Mouse (Mus musculus): ENCODE measurements around the gene Fryl.
A peak's percentile ranks its signal among the peaks of the same experiment; 100 is the strongest.

Gene Fryl

GRCm38 (mm10) chr5:73256352-73257065 lies at the start of gene Fryl:
Fryl (minus strand) TSS chr5:73256619.
- peak; percentile 95 for DNase-seq

- DNase-seq = no peak
Observed at GRCm38 (mm10) chr5:73304507-73304906, 48.1 kb upstream of the Fryl start.

- no peak for DNase-seq
Observed at GRCm38 (mm10) chr5:73301601-73302307, 45.3 kb upstream of the Fryl start.

- no peak for DNase-seq
Observed at GRCm38 (mm10) chr5:73295916-73296315, 39.5 kb upstream of the Fryl start.

GRCm38 (mm10) chr5:73295016-73295415 lies 38.6 kb upstream of the Fryl start:
- no peak for DNase-seq

GRCm38 (mm10) chr5:73293458-73293827 lies 37.0 kb upstream of the Fryl start:
- no peak for DNase-seq

GRCm38 (mm10) chr5:73292502-73293457 lies 36.4 kb upstream of the Fryl start, which contains the start of gene Ociad1:
Ociad1 (plus strand) TSS chr5:73292784.
- peak; percentile 96 for DNase-seq

GRCm38 (mm10) chr5:73289900-73290299 lies 33.5 kb upstream of the Fryl start:
- DNase-seq = no peak

GRCm38 (mm10) chr5:73286603-73287002 lies 30.2 kb upstream of the Fryl start:
- DNase-seq = no peak

GRCm38 (mm10) chr5:73285470-73285978 lies 29.1 kb upstream of the Fryl start:
- DNase-seq = no peak

GRCm38 (mm10) chr5:73284046-73284445 lies 27.6 kb upstream of the Fryl start:
- DNase-seq = no peak

GRCm38 (mm10) chr5:73280567-73280850 lies 24.1 kb upstream of the Fryl start:
- DNase-seq = no peak

- DNase-seq = no peak
Observed at GRCm38 (mm10) chr5:73279732-73280566, 23.5 kb upstream of the Fryl start.

GRCm38 (mm10) chr5:73279190-73279589 lies 22.8 kb upstream of the Fryl start:
- DNase-seq = no peak

GRCm38 (mm10) chr5:73274941-73275340 lies 18.5 kb upstream of the Fryl start:
- no peak for DNase-seq

GRCm38 (mm10) chr5:73273171-73273570 lies 16.8 kb upstream of the Fryl start:
- DNase-seq = no peak

GRCm38 (mm10) chr5:73270612-73271011 lies 14.2 kb upstream of the Fryl start:
- no peak for DNase-seq

- no peak for DNase-seq
Observed at GRCm38 (mm10) chr5:73268636-73269213, 12.3 kb upstream of the Fryl start.

GRCm38 (mm10) chr5:73265460-73265859 lies 9.0 kb upstream of the Fryl start:
- no peak for DNase-seq

- no peak for DNase-seq
Observed at GRCm38 (mm10) chr5:73264122-73264521, 7.7 kb upstream of the Fryl start.

GRCm38 (mm10) chr5:73257723-73258122 lies 1.3 kb upstream of the Fryl start:
- DNase-seq = no peak

GRCm38 (mm10) chr5:73257096-73257495 lies 677 bp upstream of the Fryl start:
- no peak for DNase-seq

Measured in cerebellum, adult 11-12 months (tissue).